Mouse (Mus musculus) CH12.LX (cell line): ENCODE results near the gene Mafb. TPM values are rescaled to one million over a fixed set of nuclear protein-coding genes. Genes with fewer than 3 reads are reported as not detected.

Experiments
- DNase-seq: peaks from one replicate; pipeline ENCODE4 v3.0.0-alpha.2; 2013; ENCODE audit errors: extremely low read depth
- H3K27ac ChIP-seq: 2 replicates; pipeline ENCODE4 v1.5.1; 2012; ENCODE audit warnings: low read depth, mild to moderate bottlenecking, control low read depth, moderate library complexity; ENCODE audit not compliant: insufficient read depth
- H3K27me3 ChIP-seq: replicated peaks from 2 replicates; pipeline ENCODE3; 2012; ENCODE audit warnings: inconsistent platforms
- H3K36me3 ChIP-seq, 2 experiments: replicated peaks in 1 of 2; 2 replicates each; pipeline versions ENCODE3 to v1.6.1; 2012; ENCODE audit warnings: inconsistent platforms in 1 of 2, low read length in 1 of 2, mild to moderate bottlenecking in 1 of 2, mixed read lengths in 1 of 2, moderate library complexity in 1 of 2; ENCODE audit not compliant: control insufficient read depth in 1 of 2, insufficient read depth in 1 of 2
- H3K4me1 ChIP-seq, 2 experiments: 2 replicates each; pipeline ENCODE4 v1.6.1; 2012; ENCODE audit warnings: inconsistent platforms in 1 of 2, moderate library complexity in 1 of 2; ENCODE audit not compliant: insufficient read depth in 2 of 2, control insufficient read depth in 1 of 2
- H3K4me2 ChIP-seq: 2 replicates; pipeline ENCODE4 v1.6.1; 2012; ENCODE audit warnings: low read depth, mild to moderate bottlenecking, control low read depth; ENCODE audit not compliant: poor library complexity, insufficient read depth, severe bottlenecking
- H3K4me3 ChIP-seq, 3 experiments: fragments of 150-350 bp in 1 of 3; sonication (generic) in 1 of 3; replicated peaks in 1 of 3; 2 replicates each; pipeline versions ENCODE3 to v1.5.1; 2011 to 2012; ENCODE audit warnings: low read depth in 2 of 3, low read length in 2 of 3, mild to moderate bottlenecking in 2 of 3, moderate library complexity in 2 of 3, control low read depth in 1 of 3, improper control_type of control experiment in 1 of 3, inconsistent platforms in 1 of 3, mixed read lengths in 1 of 3; ENCODE audit not compliant: poor library complexity in 1 of 3
- H3K79me2 ChIP-seq: replicated peaks from 2 replicates; pipeline ENCODE4 v1.6.1; 2012; ENCODE audit warnings: mild to moderate bottlenecking, moderate library complexity; ENCODE audit not compliant: control insufficient read depth, poor library complexity, insufficient read depth, severe bottlenecking; ENCODE audit errors: extremely low read depth
- H3K9ac ChIP-seq: 2 replicates; pipeline ENCODE4 v1.6.1; 2012; ENCODE audit warnings: low read depth, mild to moderate bottlenecking, control low read depth, moderate library complexity; ENCODE audit not compliant: insufficient read depth
- H3K9me3 ChIP-seq: replicated peaks from 2 replicates; pipeline ENCODE3; 2012; ENCODE audit warnings: low read length, inconsistent platforms, mixed read lengths
- E2F4 ChIP-seq: IDR thresholded peaks from 2 replicates; pipeline ENCODE4 v1.6.1; 2011; ENCODE audit warnings: low read depth, low read length, improper control_type of control experiment; ENCODE audit not compliant: insufficient replicate concordance
- ELF1 ChIP-seq: IDR thresholded peaks from 2 replicates; pipeline ENCODE4 v1.6.1; 2014; ENCODE audit warnings: low read depth, mild to moderate bottlenecking, inconsistent platforms, low read length, improper control_type of control experiment
- EP300 ChIP-seq: IDR thresholded peaks from 2 replicates; pipeline ENCODE4 v1.6.1; 2011; ENCODE audit warnings: low read length, improper control_type of control experiment
- ETS1 ChIP-seq: conservative IDR thresholded peaks from 2 replicates; pipeline ENCODE4 v1.6.1; 2012; ENCODE audit warnings: low read depth, mild to moderate bottlenecking, inconsistent platforms, low read length, improper control_type of control experiment, moderate library complexity
- GABPA ChIP-seq: IDR thresholded peaks from 2 replicates; pipeline ENCODE4 v1.6.1; 2012; ENCODE audit warnings: low read depth, low read length, improper control_type of control experiment, inconsistent platforms; ENCODE audit not compliant: insufficient replicate concordance
- JUN ChIP-seq: IDR thresholded peaks from 2 replicates; pipeline ENCODE4 v1.6.1; 2011; ENCODE audit warnings: low read depth, mild to moderate bottlenecking, low read length, improper control_type of control experiment, moderate library complexity; ENCODE audit not compliant: insufficient read depth
- KAT2A ChIP-seq: IDR thresholded peaks from 2 replicates; pipeline ENCODE4 v1.6.1; 2012; ENCODE audit warnings: low read length, improper control_type of control experiment, inconsistent platforms; ENCODE audit not compliant: insufficient replicate concordance
- MAFK ChIP-seq: IDR thresholded peaks from 2 replicates; pipeline ENCODE4 v1.6.1; 2011; ENCODE audit warnings: low read length, improper control_type of control experiment; ENCODE audit not compliant: insufficient replicate concordance
- MAX ChIP-seq: IDR thresholded peaks from 2 replicates; pipeline ENCODE4 v1.6.1; 2011; ENCODE audit warnings: low read length, improper control_type of control experiment
- MEF2A ChIP-seq: IDR thresholded peaks from 2 replicates; pipeline ENCODE4 v1.6.1; 2014; ENCODE audit warnings: low read depth, mild to moderate bottlenecking, inconsistent platforms, low read length, improper control_type of control experiment, borderline replicate concordance
- MYC ChIP-seq: IDR thresholded peaks from 2 replicates; pipeline ENCODE4 v1.6.1; 2011; ENCODE audit warnings: low read depth, mild to moderate bottlenecking, improper control_type of control experiment, low read length
- NELFE ChIP-seq: IDR thresholded peaks from 2 replicates; pipeline ENCODE4 v1.6.1; 2011; ENCODE audit warnings: low read depth, low read length, improper control_type of control experiment
- NRF1 ChIP-seq: IDR thresholded peaks from 2 replicates; pipeline ENCODE4 v1.6.1; 2014; ENCODE audit warnings: low read depth, mild to moderate bottlenecking, inconsistent platforms, low read length, improper control_type of control experiment, moderate library complexity
- POLR2A ChIP-seq: IDR thresholded peaks from 2 replicates; pipeline ENCODE4 v1.6.1; 2011; ENCODE audit warnings: low read depth, mild to moderate bottlenecking, improper control_type of control experiment, low read length
- RAD21 ChIP-seq: IDR thresholded peaks from 2 replicates; pipeline ENCODE4 v1.6.1; 2011; ENCODE audit warnings: low read depth, mild to moderate bottlenecking, low read length, improper control_type of control experiment, moderate library complexity
- SIN3A ChIP-seq: IDR thresholded peaks from 2 replicates; pipeline ENCODE4 v1.6.1; 2012; ENCODE audit warnings: low read length, improper control_type of control experiment, inconsistent platforms
- TBP ChIP-seq: conservative IDR thresholded peaks from 2 replicates; pipeline ENCODE4 v1.6.1; 2011; ENCODE audit warnings: low read depth, low read length, improper control_type of control experiment
- TCF12 ChIP-seq: IDR thresholded peaks from 2 replicates; pipeline ENCODE4 v1.6.1; 2014; ENCODE audit warnings: low read depth, mild to moderate bottlenecking, inconsistent platforms, low read length, improper control_type of control experiment
- UBTF ChIP-seq: IDR thresholded peaks from 2 replicates; pipeline ENCODE4 v1.6.1; 2012; ENCODE audit warnings: low read depth, mild to moderate bottlenecking, inconsistent platforms, low read length, improper control_type of control experiment, moderate library complexity
- USF1 ChIP-seq: IDR thresholded peaks from 2 replicates; pipeline ENCODE4 v1.6.1; 2014; ENCODE audit warnings: low read depth, mild to moderate bottlenecking, inconsistent platforms, low read length, improper control_type of control experiment
- USF2 ChIP-seq: conservative IDR thresholded peaks from 2 replicates; pipeline ENCODE4 v1.6.1; 2011; ENCODE audit warnings: low read depth, low read length, improper control_type of control experiment
- ZC3H11A ChIP-seq: IDR thresholded peaks from 2 replicates; pipeline ENCODE4 v1.6.1; 2012; ENCODE audit warnings: low read depth, mild to moderate bottlenecking, inconsistent platforms, low read length, improper control_type of control experiment
- ZMIZ1 ChIP-seq: IDR thresholded peaks from 2 replicates; pipeline ENCODE4 v1.6.1; 2012; ENCODE audit warnings: low read depth, mild to moderate bottlenecking, inconsistent platforms, low read length, improper control_type of control experiment
- dilution Hi-C: fragments of 300-500 bp; cut with MboI; formaldehyde crosslinking; loops from 2 replicates; pipeline ENCODE4 v1.14.3; 2020; ENCODE audit warnings: low sequenced_read_pairs; ENCODE audit not compliant: extremely low pct_unique_long_range_greater_than_20kb, extremely low pct_ligation_motif_present
- in situ Hi-C: fragments of 300-500 bp; cut with MboI; formaldehyde crosslinking; loops from 3 replicates; pipeline ENCODE4 v1.14.3; 2019; ENCODE audit warnings: low sequenced_read_pairs, low pct_ligation_motif_present, low pct_unique_long_range_greater_than_20kb, mixed read lengths
- polyA plus RNA-seq: library from polyadenylated mRNA; unstranded; fragments of >175 nt; gene quantifications from 2 replicates; pipeline ENCODE4 v1.2.1, GENCODE M21; 2012; ENCODE audit warnings: low read depth; ENCODE audit not compliant: insufficient read length
- total RNA-seq, 2 experiments: library from RNA; depleted of rRNA; stranded (reverse); fragments of 300-350 nt in 1 of 2; fragments of >200 nt in 1 of 2; gene quantifications; 2 replicates each; pipeline ENCODE4 v1.2.3; 2012 to 2014

Gene Mafb
- total RNA-seq (2012; rRNA removed) (0.04 TPM in 1 of 2 replicates, not detected in the other), total RNA-seq (2014; rRNA removed) (0.08 and 0.17 TPM in 2 replicates), polyA plus RNA-seq (0.33 and 0.47 TPM in 2 replicates)

DNA sequence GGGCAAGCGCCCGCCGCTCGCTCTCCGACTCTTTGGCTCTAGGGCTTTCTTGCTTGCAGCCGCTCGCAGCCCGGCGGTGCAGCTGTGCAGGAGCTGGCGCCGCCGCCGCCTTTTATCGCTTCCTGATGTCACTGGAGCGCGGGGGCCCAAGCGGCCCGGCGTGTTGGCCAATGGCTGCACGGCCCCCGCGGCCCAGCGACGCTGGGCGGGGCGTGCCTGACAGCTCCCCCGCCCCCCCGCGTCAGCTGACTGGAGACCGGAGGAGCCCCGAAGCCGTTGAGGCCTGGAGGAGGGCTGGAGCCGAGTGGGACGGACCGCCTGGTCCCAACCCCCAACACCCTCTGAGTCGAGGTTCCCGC lies at the start of gene Mafb:
Gene Mafb, minus strand, starts transcription at position 86 of the 359 bp plus-strand sequence.
- H3K4me3 ChIP-seq = peak within 1 kb of the TSS in 2 of 3 experiments; percentile 51
- H3K9ac ChIP-seq = no peak within 1 kb of the TSS
- H3K9me3 ChIP-seq = peaks cover 10% of the 10 kb centered on the region
- in situ Hi-C loops (loop anchor here (25.0 kb wide), 1 partner anchor 305 kb away; no protein-coding TSS in a partner anchor), dilution Hi-C loops (no loop called here)
- TF ChIP-seq ZMIZ1 = peak; percentile 55; the same call in 1 of the 2 replicates
- 0 out of 2 replicates have a peak, but pooled peaks have one; percentile 19 for TF ChIP-seq TBP
- no peak for TF ChIP-seq RAD21
- TF ChIP-seq NELFE = peak; percentile 41; the same call in 1 of the 2 replicates
- TF ChIP-seq ETS1 = no peak; the same call in 1 of the 2 replicates
- TF ChIP-seq KAT2A = no peak
- no peak for TF ChIP-seq MYC
- TF ChIP-seq GABPA = no peak
- TF ChIP-seq E2F4 = no peak
- no peak for TF ChIP-seq MAX
- TF ChIP-seq JUN = no peak
- no peak for TF ChIP-seq MEF2A
- TF ChIP-seq MAFK = no peak
- TF ChIP-seq UBTF = 0 out of 2 replicates have a peak, but pooled peaks have one; percentile 33
- TF ChIP-seq NRF1 = no peak
- TF ChIP-seq TCF12 = peak; percentile 34; the same call in 1 of the 2 replicates
- TF ChIP-seq EP300 = no peak
- TF ChIP-seq ZC3H11A = no peak
- peak; percentile 9; the same call in 1 of the 2 replicates for TF ChIP-seq USF1
- no peak; the same call in 1 of the 2 replicates for TF ChIP-seq USF2
- peak; percentile 75 for TF ChIP-seq POLR2A
- TF ChIP-seq ELF1 = no peak
- no peak for TF ChIP-seq SIN3A
- peaks cover 62% of the 10 kb centered on the region for H3K27me3 ChIP-seq
- DNase-seq = peak; percentile 80
- peaks cover 0 to 3% of the 10 kb centered on the region in 2 experiments; a peak in 1 of 4 replicates for H3K4me1 ChIP-seq
- H3K4me2 ChIP-seq = peak within 1 kb of the TSS; percentile 90
- H3K27ac ChIP-seq = no peak within 1 kb of the TSS
- no peaks in the 10 kb centered on the region for H3K36me3 ChIP-seq
- H3K79me2 ChIP-seq = no peaks in the 10 kb centered on the region
